Mouse (Mus musculus): Measurements from ENCODE around the gene Tnfrsf18. TPM values are rescaled to one million over a fixed set of nuclear protein-coding genes. Genes with fewer than 3 reads are reported as not detected.

Gene Tnfrsf18
- total and polyA plus RNA-seq, 3 experiments: 9.3 to 16.2 TPM; not detected in 1

DNA sequence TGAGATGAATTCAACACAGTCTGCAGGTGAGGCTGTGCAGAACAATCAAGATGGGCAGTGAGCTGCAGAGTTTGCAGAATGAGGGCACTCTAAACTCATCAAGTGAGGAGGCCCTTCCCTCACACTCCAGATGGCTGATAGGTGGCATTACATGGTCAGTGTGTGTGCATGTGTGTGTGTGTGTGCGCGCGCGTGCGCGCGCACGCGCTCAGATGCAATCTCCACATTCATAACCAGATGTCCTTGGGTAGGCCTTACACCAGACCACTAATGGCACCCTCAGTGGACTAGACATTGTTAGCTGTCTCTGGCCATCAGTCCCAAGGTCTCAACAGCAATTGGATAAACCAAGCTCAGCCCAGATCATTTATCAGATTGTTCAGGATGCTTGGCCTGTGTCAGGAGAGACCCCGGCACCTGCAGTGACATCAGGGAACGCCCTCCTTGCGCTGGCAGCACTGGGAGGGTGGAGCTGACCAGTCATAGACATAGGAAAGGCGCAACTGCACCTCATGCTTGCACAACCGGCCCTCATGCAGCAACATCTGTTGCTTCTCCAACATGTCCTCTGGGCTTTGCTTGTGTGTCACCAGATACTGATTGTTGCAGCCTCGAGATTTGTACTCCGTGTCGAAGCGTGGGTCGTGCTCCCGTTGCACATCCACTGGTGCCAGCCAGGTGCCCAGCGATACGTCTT lies 34.6 kb upstream of the Tnfrsf18 start:
- Histone ChIP-seq H3K27ac (ENCODE audit: control insufficient read depth, low read depth, low read length) (peak overlapping the region; percentile 86), H3K79me2 (ENCODE audit: control insufficient read depth, insufficient read depth, low read length, poor library complexity) (peaks cover 48% of the 10 kb centered on the region), H3K9me3 (replicated peaks; ENCODE audit: insufficient read depth, low read length) (no peaks in the 10 kb centered on the region), H3K4me1 (ENCODE audit: control insufficient read depth in 1 of 2, insufficient read depth in 2 of 2, low read length in 2 of 2) (peaks cover 7 to 39% of the 10 kb centered on the region in 2 experiments), H3K9ac (ENCODE audit: control insufficient read depth, low read depth, low read length, poor library complexity, severe bottlenecking) (peak overlapping the region; percentile 92), H3K4me3 (ENCODE audit: control insufficient read depth in 1 of 2, insufficient read depth in 1 of 2, low read depth in 2 of 2, low read length in 2 of 2) (peak overlapping the region; percentile 64 to 72), H3K27me3 (ENCODE audit: control insufficient read depth in 1 of 2, insufficient read depth in 2 of 2, low read length in 2 of 2) (no peaks in the 10 kb centered on the region), H3K36me3 (ENCODE audit: control insufficient read depth in 1 of 2, insufficient read depth in 2 of 2, low read length in 2 of 2) (peaks cover 2 to 38% of the 10 kb centered on the region in 2 experiments; a peak in 3 of 4 replicates)
- peak; percentile 73 for DNase-seq (ENCODE audit: low read depth, low spot score)
- TF ChIP-seq POLR2AphosphoS5 (IDR thresholded peaks at IDR 0.05; ENCODE audit: borderline replicate concordance, low read depth, low read length): no peak
- TF ChIP-seq ELF1 (IDR thresholded peaks at IDR 0.05; ENCODE audit: low read depth, low read length): no peak
- TF ChIP-seq ETS1 (IDR thresholded peaks at IDR 0.05; ENCODE audit: low read depth, low read length): 0 out of 2 replicates have a peak, but pooled peaks have one; percentile 18
- TF ChIP-seq NELFE (IDR thresholded peaks at IDR 0.05; ENCODE audit: low read depth, low read length): 0 out of 2 replicates have a peak, but pooled peaks have one; percentile 25
- peak; percentile 72 for TF ChIP-seq NRF1 (IDR thresholded peaks at IDR 0.05; ENCODE audit: insufficient read depth, low read depth, low read length, poor library complexity, severe bottlenecking)
- peak; percentile 50 for TF ChIP-seq MXI1 (IDR thresholded peaks at IDR 0.05; ENCODE audit: low read depth, low read length)
- no peak for TF ChIP-seq JUND (IDR thresholded peaks at IDR 0.05; ENCODE audit: low read depth, low read length)
- TF ChIP-seq MAFK (IDR thresholded peaks at IDR 0.05; ENCODE audit: borderline replicate concordance, low read depth, low read length): no peak
- no peak for TF ChIP-seq SMC3 (IDR thresholded peaks at IDR 0.05; ENCODE audit: low read depth, low read length)
- TF ChIP-seq HCFC1 (IDR thresholded peaks at IDR 0.05; ENCODE audit: low read depth, low read length): peak; percentile 47
- no peak for TF ChIP-seq UBTF (IDR thresholded peaks at IDR 0.05; ENCODE audit: borderline replicate concordance, insufficient read depth, low read depth, low read length)
- TF ChIP-seq MYB (IDR thresholded peaks at IDR 0.05; ENCODE audit: low read depth, low read length): no peak
- TF ChIP-seq GATA1 (IDR thresholded peaks at IDR 0.05; ENCODE audit: low read depth, low read length): no peak
- TF ChIP-seq BHLHE40 (IDR thresholded peaks at IDR 0.05; ENCODE audit: borderline replicate concordance, low read depth, low read length): no peak
- no peak for TF ChIP-seq USF2 (IDR thresholded peaks at IDR 0.05; ENCODE audit: borderline replicate concordance in 1 of 2, insufficient read depth in 1 of 2, low read depth in 1 of 2, low read length in 2 of 2)
- 0 out of 4 replicates have a peak, but pooled peaks of 1 of the 2 experiments have one; percentile 18 for TF ChIP-seq EP300 (IDR thresholded peaks at IDR 0.05; ENCODE audit: low read depth in 1 of 2, low read length in 2 of 2)

DNA sequence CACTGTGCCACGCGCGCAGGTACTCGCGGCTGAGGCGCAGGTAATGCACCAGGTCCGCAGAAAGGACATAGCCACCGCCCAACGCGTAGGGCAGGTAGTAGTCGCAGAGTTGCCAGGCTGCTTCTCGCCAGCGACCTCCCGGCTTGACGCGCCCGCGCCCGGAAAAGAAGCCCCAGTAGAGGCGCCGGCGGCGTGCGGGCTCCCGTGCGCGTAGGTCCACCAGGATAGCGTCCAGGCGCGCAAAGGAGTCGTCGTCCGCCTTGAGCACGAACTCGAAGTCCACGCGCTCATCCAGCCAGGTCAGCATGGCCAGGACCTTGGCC lies 34.1 kb upstream of the Tnfrsf18 start:
- H3K9me3 ChIP-seq (replicated peaks; ENCODE audit: insufficient read depth, low read length): no peaks in the 10 kb centered on the region

More for the DNA sequence above, 34.1 kb upstream of the Tnfrsf18 start:
- Histone ChIP-seq H3K27ac (ENCODE audit: control insufficient read depth, low read depth, low read length) (peak overlapping the region; percentile 86), H3K9ac (ENCODE audit: control insufficient read depth, low read depth, low read length, poor library complexity, severe bottlenecking) (peak overlapping the region; percentile 92), H3K36me3 (ENCODE audit: control insufficient read depth in 1 of 2, insufficient read depth in 2 of 2, low read length in 2 of 2) (peaks cover 2 to 38% of the 10 kb centered on the region in 2 experiments; a peak in 3 of 4 replicates), H3K79me2 (ENCODE audit: control insufficient read depth, insufficient read depth, low read length, poor library complexity) (peaks cover 50% of the 10 kb centered on the region), H3K27me3 (ENCODE audit: control insufficient read depth in 1 of 2, insufficient read depth in 2 of 2, low read length in 2 of 2) (no peaks in the 10 kb centered on the region), H3K4me3 (ENCODE audit: control insufficient read depth in 1 of 2, insufficient read depth in 1 of 2, low read depth in 2 of 2, low read length in 2 of 2) (peak overlapping the region; percentile 64 to 72), H3K4me1 (ENCODE audit: control insufficient read depth in 1 of 2, insufficient read depth in 2 of 2, low read length in 2 of 2) (peaks cover 7 to 39% of the 10 kb centered on the region in 2 experiments)
- TF ChIP-seq ZKSCAN1 (IDR thresholded peaks at IDR 0.05; ENCODE audit: low read depth, low read length): no peak
- no peak for TF ChIP-seq HCFC1 (IDR thresholded peaks at IDR 0.05; ENCODE audit: low read depth, low read length)
- no peak for TF ChIP-seq MYC (IDR thresholded peaks at IDR 0.05; ENCODE audit: low read depth, low read length)
- no peak for TF ChIP-seq E2F4 (IDR thresholded peaks at IDR 0.05; ENCODE audit: borderline replicate concordance, low read depth, low read length)
- no peak for DNase-seq (ENCODE audit: low read depth, low spot score)
